Mouse (Mus musculus) heart, embryonic 10.5 days (tissue): ENCODE data around the gene Pde4d. TPM values are rescaled to one million over a fixed set of nuclear protein-coding genes. Genes with fewer than 3 reads are reported as not detected.

Source experiments
- DNase-seq: peaks from one replicate; pipeline ENCODE4 v3.0.0-alpha.2; 2017; ENCODE audit warnings: low spot score
- H3K27ac ChIP-seq: fragments of 300-500 bp; sonication (generic); 2 replicates; pipeline ENCODE4 v1.5.1; 2016; ENCODE audit warnings: mild to moderate bottlenecking
- H3K27me3 ChIP-seq: fragments of 300-500 bp; sonication (generic); 2 replicates; pipeline ENCODE4 v1.6.1; 2016; ENCODE audit warnings: mild to moderate bottlenecking; ENCODE audit not compliant: poor library complexity, insufficient read depth, severe bottlenecking
- H3K36me3 ChIP-seq: fragments of 300-500 bp; sonication (generic); 2 replicates; pipeline ENCODE4 v1.6.1; 2016; ENCODE audit warnings: mild to moderate bottlenecking, moderate library complexity
- H3K4me1 ChIP-seq: fragments of 300-500 bp; sonication (generic); 2 replicates; pipeline ENCODE4 v1.6.1; 2016; ENCODE audit warnings: mild to moderate bottlenecking
- H3K4me3 ChIP-seq: fragments of 300-500 bp; sonication (generic); 2 replicates; pipeline ENCODE4 v1.5.1; 2016; ENCODE audit warnings: mild to moderate bottlenecking, moderate library complexity
- H3K9me3 ChIP-seq: fragments of 300-500 bp; sonication (generic); 2 replicates; pipeline ENCODE4 v1.6.1; 2016; ENCODE audit warnings: mild to moderate bottlenecking, moderate library complexity
- whole genome bisulfite sequencing: fragments of 180-500 bp; shearing (Covaris S2); methylation state at CpG from one replicate; pipeline ENCODE4 v1.1.7; 2016; 5-methylcytosine and 5-hydroxymethylcytosine counted together
- polyA plus RNA-seq: library from polyadenylated mRNA; unstranded; fragments of >200 nt; fragmentation: Nextera tagmentation; extraction: Ambion mirVana; gene quantifications from 2 replicates; pipeline ENCODE4 v1.2.1, GENCODE M21; 2016

Gene Pde4d
- polyA plus RNA-seq, result 24.9 and 30.1 TPM in 2 replicates

GRCm38 (mm10) chr13:108449116-108450097 lies at the start of gene Pde4d:
Gene Pde4d (plus strand): TSS chr13:108449948.
- peaks cover 10% of the 10 kb centered on the region; the same call in 1 of the 2 replicates for H3K4me1 ChIP-seq
- peak within 1 kb of the TSS; percentile 73; the same call in 1 of the 2 replicates for H3K27ac ChIP-seq
- no peaks in the 10 kb centered on the region for H3K36me3 ChIP-seq
- peak within 1 kb of the TSS; percentile 22; the same call in 1 of the 2 replicates for H3K4me3 ChIP-seq
- DNase-seq, result peak; percentile 77
- H3K9me3 ChIP-seq, result no peaks in the 10 kb centered on the region
- no peaks in the 10 kb centered on the region for H3K27me3 ChIP-seq
- 12% methylated on average over 10 of the region's 10 CpGs for WGBS

DNA sequence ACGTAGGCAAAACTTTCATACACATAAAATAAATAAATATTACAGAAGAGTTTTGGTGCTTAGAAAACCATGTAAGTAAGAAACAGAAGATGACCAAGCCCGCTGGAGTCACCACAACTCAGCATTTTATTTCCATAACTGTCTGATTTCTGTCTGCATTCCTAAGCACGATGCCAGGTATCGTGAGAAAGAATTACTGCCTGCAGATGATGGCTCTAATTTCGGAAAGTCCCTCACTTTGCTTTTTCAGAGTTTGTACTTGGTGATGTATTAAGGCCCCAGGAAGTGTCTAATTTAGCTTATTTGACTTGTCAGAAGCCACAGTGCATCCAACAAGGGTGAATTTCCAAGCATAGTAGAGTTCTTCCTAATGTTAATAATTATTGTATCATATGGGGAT lies 46.6 kb upstream of the Pde4d start:
- WGBS, result 87% methylated on average over 5 of the region's 5 CpGs
- DNase-seq, result no peak
- no peaks in the 10 kb centered on the region for H3K9me3 ChIP-seq

DNA sequence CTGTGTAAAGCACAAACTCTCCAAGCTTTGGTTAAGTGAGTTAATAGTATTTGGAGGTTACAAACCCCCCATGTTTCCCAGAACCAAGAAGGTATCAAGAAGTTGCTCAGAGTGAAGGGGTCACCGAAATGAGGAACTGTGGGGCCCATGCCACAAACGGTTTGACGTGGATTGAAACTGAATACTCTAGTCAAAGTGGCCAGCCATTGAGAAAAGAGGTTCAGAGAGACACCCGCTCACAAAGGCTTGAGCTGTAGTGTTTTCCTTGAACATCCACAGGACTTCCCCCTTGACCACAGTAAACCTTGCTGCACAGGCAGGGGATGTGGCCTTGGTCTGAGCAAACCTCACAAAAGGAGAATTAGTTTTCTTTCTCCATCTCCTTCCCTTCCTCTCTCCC lies 45.4 kb upstream of the Pde4d start:
- no peak for DNase-seq
- Histone ChIP-seq H3K27ac (no peak overlapping the region), H3K4me1 (no peaks in the 10 kb centered on the region), H3K9me3 (no peaks in the 10 kb centered on the region), H3K27me3 (no peaks in the 10 kb centered on the region), H3K4me3 (no peak overlapping the region), H3K36me3 (no peaks in the 10 kb centered on the region; the same call in 1 of the 2 replicates)
- whole genome bisulfite sequencing, result 82% methylated on average over 4 of the region's 4 CpGs

More for the DNA sequence above, 46.6 kb upstream of the Pde4d start:
- Histone ChIP-seq H3K4me1 (no peaks in the 10 kb centered on the region), H3K4me3 (no peak overlapping the region), H3K36me3 (no peaks in the 10 kb centered on the region; the same call in 1 of the 2 replicates), H3K27ac (no peak overlapping the region), H3K27me3 (no peaks in the 10 kb centered on the region)

DNA sequence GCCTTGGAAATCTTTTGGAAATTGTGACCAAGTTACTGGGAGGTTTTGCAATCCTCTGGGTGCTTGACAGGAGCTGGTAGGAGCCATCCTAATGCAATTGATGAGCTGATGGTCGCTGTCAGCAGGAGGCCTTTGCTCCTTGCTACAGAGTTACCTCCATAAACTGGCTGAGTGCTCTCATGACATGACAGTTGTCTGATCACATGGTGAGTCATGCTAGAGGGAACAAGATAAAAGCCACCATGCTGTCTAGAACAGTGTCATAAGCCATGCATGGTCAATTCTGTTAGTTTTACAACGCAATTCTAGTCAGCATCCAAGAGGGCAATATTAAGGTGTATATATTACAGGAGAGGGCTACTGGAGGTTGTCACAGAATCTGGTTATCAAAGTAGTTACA lies 34.3 kb upstream of the Pde4d start:
- WGBS, result 81% methylated on average over 2 of the region's 2 CpGs
- no peak for DNase-seq
- H3K27ac ChIP-seq, result no peak overlapping the region
- H3K4me1 ChIP-seq, result no peaks in the 10 kb centered on the region
- no peaks in the 10 kb centered on the region for H3K9me3 ChIP-seq
- no peak overlapping the region for H3K4me3 ChIP-seq
- no peaks in the 10 kb centered on the region for H3K36me3 ChIP-seq
- no peaks in the 10 kb centered on the region for H3K27me3 ChIP-seq

DNA sequence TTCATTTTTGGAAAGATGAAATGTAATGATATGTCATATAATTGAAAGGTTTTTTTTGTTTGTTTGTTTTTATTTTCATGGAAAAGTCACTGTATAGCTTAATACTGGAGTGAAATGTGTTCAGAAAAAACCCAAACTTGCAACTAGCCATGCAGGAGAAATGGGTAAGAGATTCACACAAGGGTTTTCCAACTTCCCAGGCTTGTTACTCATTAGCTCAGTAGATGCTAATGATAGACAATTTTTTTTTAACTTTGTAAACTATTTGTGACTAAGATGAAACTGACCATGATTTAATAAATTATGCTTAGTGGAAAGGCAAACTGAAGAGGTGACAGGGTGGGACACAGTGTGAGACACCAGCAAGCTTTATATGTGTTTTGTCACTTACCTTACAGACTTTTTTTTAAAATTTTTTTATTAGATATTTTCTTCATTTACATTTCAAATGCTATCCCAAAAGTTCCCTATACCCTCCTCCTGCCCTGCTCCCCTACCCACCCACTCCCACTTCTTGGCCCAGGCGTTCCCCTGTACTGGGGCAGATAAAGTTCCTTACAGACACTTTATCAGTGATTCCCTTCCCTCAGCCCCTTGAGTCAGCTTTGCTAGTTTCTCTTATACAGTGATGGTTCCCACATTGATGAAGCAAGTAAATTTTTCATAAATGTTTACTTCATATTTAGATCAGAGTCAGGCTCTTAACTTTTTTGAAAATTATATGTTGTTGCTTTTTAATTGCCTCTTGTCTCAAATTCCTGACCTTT lies 30.8 kb upstream of the Pde4d start:
- H3K4me1 ChIP-seq, result no peaks in the 10 kb centered on the region

DNA sequence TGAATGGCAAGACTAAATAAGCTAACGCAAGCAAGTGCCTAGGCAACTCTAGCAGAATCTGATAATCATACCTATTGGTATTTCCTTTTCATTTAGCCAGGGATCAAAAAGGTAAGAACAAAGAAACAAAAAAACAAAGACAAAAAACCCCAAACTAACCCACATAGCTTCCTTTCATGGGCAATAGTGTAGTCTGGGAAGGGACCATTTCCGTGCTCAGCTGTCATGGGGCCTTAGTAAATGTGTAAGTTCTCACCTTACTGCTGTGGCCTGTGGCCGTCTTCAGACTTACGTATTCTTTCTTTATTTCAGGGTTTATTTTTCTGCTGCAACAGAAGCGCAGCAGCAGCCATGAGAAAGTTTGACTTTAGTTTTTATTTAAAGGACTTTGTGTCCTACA lies 23.4 kb upstream of the Pde4d start:
- Histone ChIP-seq H3K4me3 (no peak overlapping the region), H3K9me3 (no peaks in the 10 kb centered on the region), H3K27ac (no peak overlapping the region), H3K36me3 (no peaks in the 10 kb centered on the region), H3K4me1 (no peaks in the 10 kb centered on the region), H3K27me3 (no peaks in the 10 kb centered on the region)
- DNase-seq, result no peak
- 80% methylated on average over 5 of the region's 5 CpGs for WGBS

More for the DNA sequence above, 30.8 kb upstream of the Pde4d start:
- Histone ChIP-seq H3K27me3 (no peaks in the 10 kb centered on the region), H3K4me3 (no peak overlapping the region), H3K9me3 (no peaks in the 10 kb centered on the region), H3K36me3 (no peaks in the 10 kb centered on the region), H3K27ac (no peak overlapping the region)
- no peak for DNase-seq
- 33% methylated on average over 1 of the region's 1 CpGs for WGBS

GRCm38 (mm10) chr13:108428809-108429208 lies 20.9 kb upstream of the Pde4d start:
- H3K36me3 ChIP-seq, result no peaks in the 10 kb centered on the region
- no peak for DNase-seq
- H3K9me3 ChIP-seq, result no peaks in the 10 kb centered on the region
- no peaks in the 10 kb centered on the region for H3K27me3 ChIP-seq
- H3K4me3 ChIP-seq, result no peak overlapping the region
- H3K27ac ChIP-seq, result no peak overlapping the region
- whole genome bisulfite sequencing, result 80% methylated on average over 6 of the region's 6 CpGs
- no peaks in the 10 kb centered on the region for H3K4me1 ChIP-seq

DNA sequence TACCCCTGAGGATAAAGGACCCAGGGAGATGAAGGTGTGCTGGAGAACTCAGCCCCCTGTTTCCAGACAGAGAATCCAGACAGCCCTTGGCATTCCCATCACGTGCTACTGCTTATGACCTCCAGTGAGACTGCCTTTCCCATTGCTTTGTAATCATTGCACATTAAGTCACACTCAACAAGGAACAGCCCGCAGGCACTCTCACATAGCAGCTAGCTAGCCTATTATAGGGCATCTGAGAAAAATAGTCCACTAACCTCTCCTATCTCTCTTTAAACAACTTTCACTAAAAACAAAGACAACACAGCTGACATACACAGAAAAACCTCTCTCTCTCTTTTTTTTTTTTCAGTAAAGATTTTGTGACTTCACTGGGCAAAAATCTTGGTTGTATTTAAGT lies 20.1 kb upstream of the Pde4d start:
- WGBS, result 80% methylated on average over 2 of the region's 2 CpGs

DNA sequence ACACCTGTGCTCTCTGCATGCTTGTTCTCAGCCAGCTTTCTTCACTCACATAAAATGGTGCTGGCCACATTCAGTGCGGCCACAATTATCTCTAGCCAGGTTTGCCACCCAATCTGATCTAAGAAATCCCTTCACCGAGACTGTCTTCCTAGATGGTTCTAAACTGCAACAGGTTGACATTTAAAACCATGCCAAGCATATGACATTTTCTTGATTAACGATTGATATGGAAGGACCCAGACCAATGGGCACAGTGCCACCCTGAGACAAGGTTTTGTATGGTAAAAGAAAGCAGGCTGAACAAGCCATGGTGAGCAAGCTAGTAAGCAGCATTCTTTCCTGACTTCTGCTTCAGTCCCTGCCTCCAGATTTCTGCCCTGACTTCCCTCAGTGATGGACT lies 18.0 kb upstream of the Pde4d start:
- no peak for DNase-seq
- Histone ChIP-seq H3K36me3 (no peaks in the 10 kb centered on the region), H3K9me3 (no peaks in the 10 kb centered on the region), H3K4me3 (no peak overlapping the region), H3K27me3 (no peaks in the 10 kb centered on the region), H3K27ac (no peak overlapping the region), H3K4me1 (no peaks in the 10 kb centered on the region)
- WGBS, result 87% methylated on average over 3 of the region's 3 CpGs

More for the DNA sequence above, 20.1 kb upstream of the Pde4d start:
- DNase-seq, result no peak
- Histone ChIP-seq H3K27me3 (no peaks in the 10 kb centered on the region), H3K4me3 (no peak overlapping the region), H3K9me3 (no peaks in the 10 kb centered on the region), H3K27ac (no peak overlapping the region), H3K4me1 (no peaks in the 10 kb centered on the region), H3K36me3 (no peaks in the 10 kb centered on the region)

DNA sequence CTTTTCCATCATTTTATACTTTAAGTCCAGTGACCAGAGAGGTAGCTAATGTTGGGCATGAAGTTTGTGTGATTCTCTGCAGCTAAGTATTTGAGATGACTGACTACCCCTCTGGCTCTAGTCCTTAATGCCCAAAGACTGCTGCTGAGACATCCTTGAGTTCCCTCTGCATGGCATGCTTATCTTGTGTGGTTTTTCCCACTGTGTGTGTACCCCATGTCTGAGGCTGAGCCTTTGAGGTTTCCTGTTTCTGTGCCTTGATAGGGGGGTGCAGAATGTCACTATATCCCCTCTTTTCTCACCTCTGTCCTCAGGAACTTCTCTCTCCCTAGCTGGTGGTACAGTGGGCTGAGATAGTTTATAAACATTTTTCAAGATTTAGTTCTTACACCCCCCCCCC lies 14.1 kb upstream of the Pde4d start:
- no peak for DNase-seq
- no peak overlapping the region for H3K4me3 ChIP-seq
- H3K27me3 ChIP-seq, result no peaks in the 10 kb centered on the region
- H3K9me3 ChIP-seq, result no peaks in the 10 kb centered on the region
- no peaks in the 10 kb centered on the region for H3K4me1 ChIP-seq
- no peak overlapping the region for H3K27ac ChIP-seq
- no peaks in the 10 kb centered on the region for H3K36me3 ChIP-seq

DNA sequence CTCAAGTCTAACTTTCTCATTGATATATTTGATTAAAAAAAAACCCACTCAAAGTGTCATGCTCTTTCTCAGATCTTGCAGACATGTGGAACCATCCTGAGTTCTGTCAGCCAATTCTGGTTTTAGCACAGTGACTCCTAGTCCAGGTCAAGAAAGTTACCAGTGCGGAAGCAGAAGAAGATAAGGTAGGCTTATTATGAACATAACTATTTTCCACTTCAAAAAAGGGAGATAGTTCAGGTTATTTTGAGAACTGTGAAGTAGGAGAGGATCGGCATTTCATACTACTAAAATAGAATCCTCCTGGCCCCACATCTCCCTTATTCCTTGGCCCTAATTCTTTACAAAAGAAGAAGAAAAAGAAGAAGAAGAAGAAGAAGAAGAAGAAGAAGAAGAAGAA lies 12.3 kb upstream of the Pde4d start:
- H3K4me3 ChIP-seq, result no peak overlapping the region
- WGBS, result 48% methylated on average over 2 of the region's 2 CpGs

GRCm38 (mm10) chr13:108439012-108439411 lies 10.7 kb upstream of the Pde4d start:
- no peak overlapping the region for H3K27ac ChIP-seq
- no peaks in the 10 kb centered on the region for H3K36me3 ChIP-seq
- H3K4me3 ChIP-seq, result no peak overlapping the region
- no peaks in the 10 kb centered on the region for H3K9me3 ChIP-seq
- WGBS, result 85% methylated on average over 1 of the region's 1 CpGs
- H3K4me1 ChIP-seq, result no peaks in the 10 kb centered on the region
- DNase-seq, result no peak
- H3K27me3 ChIP-seq, result no peaks in the 10 kb centered on the region

More for the DNA sequence above, 12.3 kb upstream of the Pde4d start:
- Histone ChIP-seq H3K4me1 (no peaks in the 10 kb centered on the region), H3K27ac (no peak overlapping the region), H3K36me3 (no peaks in the 10 kb centered on the region), H3K27me3 (no peaks in the 10 kb centered on the region), H3K9me3 (no peaks in the 10 kb centered on the region)
- DNase-seq, result no peak
